Mouse (Mus musculus): ENCODE results near the gene Gm30302. TPM values are rescaled to one million over a fixed set of nuclear protein-coding genes. Genes with fewer than 3 reads are reported as not detected.

The Gm30302 gene
- not detected in 2 replicates for polyA plus RNA-seq (2015; fragmentation: Nextera tagmentation; extraction: Ambion mirVana)

GRCm38 (mm10) chr13:49798901-49799300 lies at the start of gene Gm30302:
Gene Gm30302 (minus strand): TSS chr13:49799001.
- no peaks in the 10 kb centered on the region for H3K9me3 ChIP-seq
- 81% methylated on average over 1 of the region's 1 CpGs for WGBS
- no peak within 1 kb of the TSS for H3K27ac ChIP-seq (replicated peaks)
- no peaks in the 10 kb centered on the region for H3K4me1 ChIP-seq
- no peaks in the 10 kb centered on the region for H3K36me3 ChIP-seq
- H3K27me3 ChIP-seq: no peaks in the 10 kb centered on the region
- H3K4me2 ChIP-seq (replicated peaks): no peak within 1 kb of the TSS
- H3K4me3 ChIP-seq: no peak within 1 kb of the TSS
- no peak within 1 kb of the TSS for H3K9ac ChIP-seq (replicated peaks)
- no peak for ATAC-seq (replicated peaks)

- H3K4me2 ChIP-seq (replicated peaks): no peak overlapping the region
- no peaks in the 10 kb centered on the region for H3K27me3 ChIP-seq
Observed at GRCm38 (mm10) chr13:49846751-49847150, 48.0 kb upstream of the Gm30302 start.

GRCm38 (mm10) chr13:49846141-49846540 lies 47.3 kb upstream of the Gm30302 start:
- Histone ChIP-seq H3K9me3 (no peaks in the 10 kb centered on the region), H3K9ac (replicated peaks) (no peak overlapping the region), H3K27ac (replicated peaks) (no peak overlapping the region), H3K27me3 (no peaks in the 10 kb centered on the region), H3K36me3 (no peaks in the 10 kb centered on the region), H3K4me1 (no peaks in the 10 kb centered on the region), H3K4me2 (replicated peaks) (no peak overlapping the region), H3K4me3 (no peak overlapping the region)
- no peak for ATAC-seq (replicated peaks)
- WGBS: 84% methylated on average over 3 of the region's 3 CpGs

More at GRCm38 (mm10) chr13:49846751-49847150, 48.0 kb upstream of the Gm30302 start:
- no peaks in the 10 kb centered on the region for H3K9me3 ChIP-seq
- H3K36me3 ChIP-seq: no peaks in the 10 kb centered on the region
- H3K9ac ChIP-seq (replicated peaks): no peak overlapping the region
- no peak overlapping the region for H3K27ac ChIP-seq (replicated peaks)
- no peak for ATAC-seq (replicated peaks)
- H3K4me1 ChIP-seq: no peaks in the 10 kb centered on the region
- H3K4me3 ChIP-seq: no peak overlapping the region
- 87% methylated on average over 3 of the region's 3 CpGs for WGBS

- no peaks in the 10 kb centered on the region for H3K36me3 ChIP-seq
- no peak overlapping the region for H3K9ac ChIP-seq (replicated peaks)
- no peak overlapping the region for H3K27ac ChIP-seq (replicated peaks)
- H3K4me2 ChIP-seq (replicated peaks): no peak overlapping the region
- no peak overlapping the region for H3K4me3 ChIP-seq
- no peaks in the 10 kb centered on the region for H3K9me3 ChIP-seq
- 89% methylated on average over 3 of the region's 3 CpGs for whole genome bisulfite sequencing
- no peak for ATAC-seq (replicated peaks)
- no peaks in the 10 kb centered on the region for H3K4me1 ChIP-seq
- H3K27me3 ChIP-seq: no peaks in the 10 kb centered on the region
Observed at GRCm38 (mm10) chr13:49845663-49846062, 46.9 kb upstream of the Gm30302 start.

GRCm38 (mm10) chr13:49844071-49844470 lies 45.3 kb upstream of the Gm30302 start:
- no peaks in the 10 kb centered on the region for H3K36me3 ChIP-seq
- no peak overlapping the region for H3K27ac ChIP-seq (replicated peaks)
- no peak overlapping the region for H3K4me3 ChIP-seq
- no peak for ATAC-seq (replicated peaks)
- H3K4me1 ChIP-seq: no peaks in the 10 kb centered on the region
- H3K27me3 ChIP-seq: no peaks in the 10 kb centered on the region
- no peak overlapping the region for H3K9ac ChIP-seq (replicated peaks)
- H3K9me3 ChIP-seq: no peaks in the 10 kb centered on the region
- WGBS: 81% methylated on average over 5 of the region's 5 CpGs
- H3K4me2 ChIP-seq (replicated peaks): no peak overlapping the region

- Histone ChIP-seq H3K4me3 (no peak overlapping the region), H3K9ac (replicated peaks) (no peak overlapping the region), H3K4me1 (no peaks in the 10 kb centered on the region), H3K27me3 (no peaks in the 10 kb centered on the region), H3K36me3 (no peaks in the 10 kb centered on the region), H3K4me2 (replicated peaks) (no peak overlapping the region), H3K27ac (replicated peaks) (no peak overlapping the region), H3K9me3 (no peaks in the 10 kb centered on the region)
- ATAC-seq (replicated peaks): no peak
Observed at GRCm38 (mm10) chr13:49841186-49841585, 42.4 kb upstream of the Gm30302 start.

- H3K27me3 ChIP-seq: no peaks in the 10 kb centered on the region
- H3K4me1 ChIP-seq: no peaks in the 10 kb centered on the region
- H3K9me3 ChIP-seq: no peaks in the 10 kb centered on the region
- ATAC-seq (replicated peaks): no peak
- no peak overlapping the region for H3K27ac ChIP-seq (replicated peaks)
- no peak overlapping the region for H3K4me3 ChIP-seq
- no peak overlapping the region for H3K4me2 ChIP-seq (replicated peaks)
- H3K36me3 ChIP-seq: no peaks in the 10 kb centered on the region
- 81% methylated on average over 3 of the region's 3 CpGs for WGBS
- H3K9ac ChIP-seq (replicated peaks): no peak overlapping the region
Observed at GRCm38 (mm10) chr13:49830355-49830754, 31.6 kb upstream of the Gm30302 start.

- WGBS: 90% methylated on average over 4 of the region's 4 CpGs
- Histone ChIP-seq H3K4me1 (no peaks in the 10 kb centered on the region), H3K36me3 (no peaks in the 10 kb centered on the region), H3K4me2 (replicated peaks) (no peak overlapping the region), H3K9ac (replicated peaks) (no peak overlapping the region), H3K9me3 (no peaks in the 10 kb centered on the region), H3K27ac (replicated peaks) (no peak overlapping the region), H3K27me3 (no peaks in the 10 kb centered on the region), H3K4me3 (no peak overlapping the region)
- ATAC-seq (replicated peaks): no peak
Observed at GRCm38 (mm10) chr13:49825300-49825699, 26.5 kb upstream of the Gm30302 start.

- H3K4me3 ChIP-seq: no peak overlapping the region
- no peak overlapping the region for H3K9ac ChIP-seq (replicated peaks)
- H3K4me2 ChIP-seq (replicated peaks): no peak overlapping the region
- H3K4me1 ChIP-seq: no peaks in the 10 kb centered on the region
- WGBS: 93% methylated on average over 3 of the region's 3 CpGs
- no peaks in the 10 kb centered on the region for H3K36me3 ChIP-seq
- peaks cover 7% of the 10 kb centered on the region; the same call in 1 of the 2 replicates for H3K9me3 ChIP-seq
- no peaks in the 10 kb centered on the region for H3K27me3 ChIP-seq
- ATAC-seq (replicated peaks): no peak
- H3K27ac ChIP-seq (replicated peaks): no peak overlapping the region
Observed at GRCm38 (mm10) chr13:49814958-49815357, 16.2 kb upstream of the Gm30302 start.

GRCm38 (mm10) chr13:49814420-49814819 lies 15.6 kb upstream of the Gm30302 start:
- H3K4me3 ChIP-seq: no peak overlapping the region
- 90% methylated on average over 4 of the region's 4 CpGs for WGBS
- H3K9ac ChIP-seq (replicated peaks): no peak overlapping the region
- no peak overlapping the region for H3K4me2 ChIP-seq (replicated peaks)
- H3K36me3 ChIP-seq: no peaks in the 10 kb centered on the region
- H3K27ac ChIP-seq (replicated peaks): no peak overlapping the region
- H3K4me1 ChIP-seq: no peaks in the 10 kb centered on the region
- H3K9me3 ChIP-seq: peaks cover 7% of the 10 kb centered on the region; the same call in 1 of the 2 replicates
- H3K27me3 ChIP-seq: no peaks in the 10 kb centered on the region
- no peak for ATAC-seq (replicated peaks)

GRCm38 (mm10) chr13:49807146-49807545 lies 8.3 kb upstream of the Gm30302 start:
- 86% methylated on average over 1 of the region's 1 CpGs for WGBS
- ATAC-seq (replicated peaks): no peak
- H3K27me3 ChIP-seq: no peaks in the 10 kb centered on the region
- no peak overlapping the region for H3K4me2 ChIP-seq (replicated peaks)
- no peaks in the 10 kb centered on the region for H3K4me1 ChIP-seq
- H3K4me3 ChIP-seq: no peak overlapping the region
- H3K27ac ChIP-seq (replicated peaks): no peak overlapping the region
- no peaks in the 10 kb centered on the region for H3K36me3 ChIP-seq
- no peaks in the 10 kb centered on the region for H3K9me3 ChIP-seq
- no peak overlapping the region for H3K9ac ChIP-seq (replicated peaks)

GRCm38 (mm10) chr13:49788563-49789393 lies 10.0 kb downstream of the Gm30302 start:
- H3K4me3 ChIP-seq: no peak overlapping the region
- H3K36me3 ChIP-seq: no peaks in the 10 kb centered on the region
- WGBS: 72% methylated on average over 5 of the region's 5 CpGs
- no peak overlapping the region for H3K9ac ChIP-seq (replicated peaks)
- no peaks in the 10 kb centered on the region for H3K4me1 ChIP-seq
- H3K4me2 ChIP-seq (replicated peaks): no peak overlapping the region
- H3K9me3 ChIP-seq: no peaks in the 10 kb centered on the region
- H3K27ac ChIP-seq (replicated peaks): no peak overlapping the region
- no peaks in the 10 kb centered on the region for H3K27me3 ChIP-seq
- no peak for ATAC-seq (replicated peaks)

GRCm38 (mm10) chr13:49783899-49784298 lies 14.9 kb downstream of the Gm30302 start:
- Histone ChIP-seq H3K9me3 (no peaks in the 10 kb centered on the region), H3K27ac (replicated peaks) (no peak overlapping the region), H3K4me2 (replicated peaks) (no peak overlapping the region), H3K4me3 (no peak overlapping the region), H3K9ac (replicated peaks) (no peak overlapping the region), H3K4me1 (no peaks in the 10 kb centered on the region), H3K36me3 (no peaks in the 10 kb centered on the region), H3K27me3 (no peaks in the 10 kb centered on the region)
- WGBS: 89% methylated on average over 3 of the region's 3 CpGs
- no peak for ATAC-seq (replicated peaks)

Measured in forebrain, embryonic 15.5 days (tissue).